Mouse (Mus musculus) splenic B cell, adult 2 months (primary cell): Measurements from ENCODE around the gene 1700066M21Rik.

Experiments used
- DNase-seq: peaks from one replicate; pipeline ENCODE4 v3.0.0-alpha.2; 2011; ENCODE audit warnings: low read depth, low spot score
- H3K27me3 ChIP-seq: 2 replicates; pipeline ENCODE4 v1.6.1; 2012; ENCODE audit warnings: mild to moderate bottlenecking, low read length, moderate library complexity, mixed read lengths; ENCODE audit not compliant: control insufficient read depth, poor library complexity, insufficient read depth, severe bottlenecking
- H3K36me3 ChIP-seq: 2 replicates; pipeline ENCODE4 v1.6.1; 2012; ENCODE audit warnings: mild to moderate bottlenecking, low read length, moderate library complexity, mixed read lengths; ENCODE audit not compliant: control insufficient read depth, poor library complexity, insufficient read depth, severe bottlenecking

Gene 1700066M21Rik

GRCm38 (mm10) chr1:57377376-57378341 is at the start of gene 1700066M21Rik:
Gene 1700066M21Rik (plus strand): TSS chr1:57377620.
- no peaks in the 10 kb centered on the region for H3K27me3 ChIP-seq
- peak; percentile 94 for DNase-seq
- no peaks in the 10 kb centered on the region for H3K36me3 ChIP-seq

DNA sequence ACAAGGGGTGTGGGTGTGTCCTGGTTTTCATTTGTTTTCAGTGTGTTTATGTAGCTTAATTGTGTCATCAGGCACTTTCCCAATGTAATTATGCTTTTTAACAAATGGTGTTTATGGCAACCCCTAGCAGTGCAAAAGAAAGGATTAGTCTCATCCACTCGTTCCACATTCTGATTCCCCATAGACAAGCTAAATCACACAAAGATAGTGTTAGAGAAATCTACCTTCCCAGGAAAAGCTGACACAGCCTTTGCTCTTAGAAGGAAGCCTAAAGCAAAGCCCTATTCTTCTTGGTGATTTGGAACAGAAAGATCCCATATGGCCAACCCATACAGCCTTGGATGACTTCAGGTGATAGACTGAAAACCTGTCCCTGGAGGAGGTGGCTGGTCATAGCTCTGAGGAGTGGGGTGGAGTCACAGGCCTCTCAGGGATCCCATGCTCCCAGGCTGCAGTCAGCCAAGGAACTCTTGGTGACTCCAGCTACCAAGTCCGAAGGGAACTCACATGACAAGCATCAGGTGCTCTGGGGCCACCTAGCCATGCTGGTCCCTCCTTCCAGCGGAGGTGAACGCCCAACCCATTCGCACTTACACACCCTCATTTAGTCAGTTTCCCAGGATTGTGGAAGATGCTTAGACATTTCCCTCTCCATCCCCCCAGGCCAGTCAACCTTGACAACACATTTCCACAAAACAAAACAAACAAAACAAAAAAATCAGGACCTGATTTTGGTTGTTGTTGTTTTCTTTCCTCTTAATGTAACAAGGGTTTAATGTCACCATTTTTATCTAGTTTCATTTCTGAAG is 47.9 kb upstream of the 1700066M21Rik start:
- Histone ChIP-seq H3K27me3 (no peaks in the 10 kb centered on the region), H3K36me3 (no peaks in the 10 kb centered on the region)
- DNase-seq, result no peak

- Histone ChIP-seq H3K36me3 (no peaks in the 10 kb centered on the region), H3K27me3 (no peaks in the 10 kb centered on the region)
- no peak for DNase-seq
Measured at GRCm38 (mm10) chr1:57330228-57330627, 47.2 kb upstream of the 1700066M21Rik start.

DNA sequence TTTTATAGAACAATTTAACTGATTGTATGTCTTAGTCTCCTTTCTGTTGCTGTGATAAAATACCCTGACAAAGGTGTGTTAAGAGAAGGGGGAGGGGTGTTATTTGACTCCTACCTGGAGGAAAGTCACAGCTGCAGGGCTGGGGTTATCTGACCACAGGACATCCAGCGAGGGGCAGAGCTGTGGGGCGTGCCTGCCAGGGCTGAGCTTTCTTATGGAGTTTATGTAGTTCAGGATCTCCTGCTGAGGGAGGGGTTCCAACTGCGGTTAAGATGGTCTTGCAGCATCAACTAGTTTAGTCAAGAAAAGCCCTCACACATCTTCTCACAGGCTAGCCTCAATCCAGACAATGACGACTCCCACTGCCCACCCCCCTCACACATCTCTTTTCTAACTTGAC is 45.4 kb upstream of the 1700066M21Rik start:
- Histone ChIP-seq H3K27me3 (no peaks in the 10 kb centered on the region), H3K36me3 (no peaks in the 10 kb centered on the region)
- no peak for DNase-seq

GRCm38 (mm10) chr1:57333550-57334213 is 43.7 kb upstream of the 1700066M21Rik start:
- Histone ChIP-seq H3K27me3 (no peaks in the 10 kb centered on the region), H3K36me3 (no peaks in the 10 kb centered on the region)
- no peak for DNase-seq

DNA sequence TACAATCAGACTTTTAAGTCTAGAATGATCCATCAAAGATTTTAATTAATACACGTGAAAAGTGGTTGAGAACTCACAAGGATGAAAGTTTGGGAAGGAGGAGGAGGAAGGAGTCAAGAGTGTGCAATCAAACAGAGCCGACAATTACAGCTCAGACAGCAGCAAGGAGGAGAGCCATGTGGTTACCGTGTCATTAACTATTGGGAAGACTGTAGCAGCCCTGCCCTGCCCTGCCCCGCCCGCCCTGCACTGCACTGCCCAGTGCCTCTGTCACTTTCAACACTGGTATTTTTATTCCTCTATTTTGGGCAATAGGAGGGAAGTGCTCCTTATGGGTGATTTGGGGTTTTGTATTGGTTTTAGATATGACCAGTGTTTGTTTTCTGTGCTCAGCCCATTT is 42.2 kb upstream of the 1700066M21Rik start:
- no peak for DNase-seq
- no peaks in the 10 kb centered on the region for H3K36me3 ChIP-seq
- no peaks in the 10 kb centered on the region for H3K27me3 ChIP-seq

GRCm38 (mm10) chr1:57339156-57339796 is 38.1 kb upstream of the 1700066M21Rik start:
- peak; percentile 14 for DNase-seq
- no peaks in the 10 kb centered on the region for H3K36me3 ChIP-seq
- H3K27me3 ChIP-seq, result no peaks in the 10 kb centered on the region

DNA sequence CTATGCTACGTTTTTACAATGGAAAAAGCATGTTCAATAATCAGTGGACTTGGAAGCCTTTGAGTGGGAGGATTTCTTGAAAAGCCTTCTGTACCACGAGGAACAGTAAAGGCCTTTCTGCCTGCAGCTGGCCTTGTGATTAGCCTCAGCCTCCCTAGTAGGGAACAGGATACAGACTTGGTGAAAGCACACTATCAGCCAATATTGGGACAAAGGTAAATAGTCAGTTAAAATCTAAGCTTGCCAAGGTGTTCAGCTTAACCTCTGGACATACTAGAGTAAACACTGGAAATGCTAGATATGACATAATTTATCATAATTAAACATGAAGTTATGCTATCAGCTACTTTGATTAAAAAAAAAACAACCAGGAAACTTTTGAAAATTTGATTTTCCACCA is 36.2 kb upstream of the 1700066M21Rik start:
- no peaks in the 10 kb centered on the region for H3K27me3 ChIP-seq
- no peak for DNase-seq

DNA sequence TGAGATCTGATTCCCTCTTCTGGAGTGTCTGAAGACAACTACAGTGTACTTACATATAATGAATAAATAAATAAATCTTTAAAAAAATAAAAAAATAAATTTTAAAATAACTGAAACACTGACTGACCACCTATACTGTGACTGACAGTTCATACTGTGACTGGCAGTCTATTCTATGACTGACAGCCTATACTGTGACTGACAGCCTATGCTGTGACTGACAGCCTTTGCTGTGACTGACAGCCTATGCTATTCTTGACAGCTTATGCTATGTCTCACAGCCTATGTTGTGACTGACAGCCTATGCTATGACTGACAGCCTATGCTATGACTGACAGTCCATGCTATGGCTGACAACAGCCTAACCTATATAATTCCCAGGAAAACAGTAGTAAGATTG is 29.9 kb upstream of the 1700066M21Rik start:
- Histone ChIP-seq H3K27me3 (no peaks in the 10 kb centered on the region), H3K36me3 (no peaks in the 10 kb centered on the region)
- DNase-seq, result no peak

More for the DNA sequence above, 36.2 kb upstream of the 1700066M21Rik start:
- no peaks in the 10 kb centered on the region for H3K36me3 ChIP-seq

GRCm38 (mm10) chr1:57351941-57352340 is 25.5 kb upstream of the 1700066M21Rik start:
- Histone ChIP-seq H3K36me3 (no peaks in the 10 kb centered on the region), H3K27me3 (no peaks in the 10 kb centered on the region)
- DNase-seq, result no peak

GRCm38 (mm10) chr1:57358546-57358945 is 18.9 kb upstream of the 1700066M21Rik start:
- H3K36me3 ChIP-seq, result no peaks in the 10 kb centered on the region
- DNase-seq, result no peak

GRCm38 (mm10) chr1:57367446-57367845 is 10.0 kb upstream of the 1700066M21Rik start:
- DNase-seq, result no peak
- H3K27me3 ChIP-seq, result no peaks in the 10 kb centered on the region
- no peaks in the 10 kb centered on the region for H3K36me3 ChIP-seq

More at GRCm38 (mm10) chr1:57358546-57358945, 18.9 kb upstream of the 1700066M21Rik start:
- H3K27me3 ChIP-seq, result no peaks in the 10 kb centered on the region

DNA sequence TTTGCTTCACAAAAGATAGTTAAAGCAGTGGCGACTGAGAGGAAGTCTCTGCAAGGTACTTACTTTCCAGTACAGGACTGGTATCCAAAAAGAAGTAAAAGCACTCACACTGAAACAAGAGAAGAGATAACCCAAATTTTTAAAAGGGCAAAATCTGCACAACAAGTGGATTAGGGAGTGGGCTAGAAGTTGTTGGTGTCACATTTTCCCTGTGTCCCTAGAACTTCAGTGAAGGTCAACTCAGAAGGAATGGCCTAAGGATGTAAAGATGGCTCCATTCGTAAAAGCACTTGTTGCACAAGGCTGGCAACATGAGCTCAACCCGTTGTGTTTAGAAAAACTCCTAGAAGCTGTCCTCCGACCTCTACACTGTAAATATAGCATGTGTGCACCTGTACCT is 8.3 kb upstream of the 1700066M21Rik start:
- Histone ChIP-seq H3K27me3 (no peaks in the 10 kb centered on the region), H3K36me3 (no peaks in the 10 kb centered on the region)

DNA sequence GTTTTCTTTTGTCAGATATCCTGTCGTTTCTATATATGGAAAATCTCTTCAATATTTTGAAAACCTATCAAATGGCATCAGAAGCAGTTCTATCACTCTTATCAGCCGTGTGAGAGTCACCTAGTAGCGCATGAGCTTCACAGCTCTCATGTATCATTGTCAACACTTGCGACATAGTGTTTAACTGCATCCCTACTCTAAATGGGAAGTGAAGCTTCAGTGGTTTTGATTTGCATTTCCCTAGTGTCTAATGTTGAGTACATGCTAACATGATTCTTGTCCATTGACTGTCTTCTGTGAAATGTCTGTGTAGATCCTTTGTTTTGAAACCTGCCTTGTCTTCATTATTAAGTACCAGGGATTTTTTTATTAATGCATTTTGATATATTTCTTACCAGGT is 7.0 kb upstream of the 1700066M21Rik start:
- H3K27me3 ChIP-seq, result no peaks in the 10 kb centered on the region
- H3K36me3 ChIP-seq, result no peaks in the 10 kb centered on the region
- DNase-seq, result peak; percentile 62

More for the DNA sequence above, 8.3 kb upstream of the 1700066M21Rik start:
- no peak for DNase-seq
